Mouse (Mus musculus) lung, adult 10 weeks (tissue): ENCODE measurements around the gene Dhrs13. TPM values are rescaled to one million over a fixed set of nuclear protein-coding genes. Genes with fewer than 3 reads are reported as not detected.

Experiments
- polyA plus RNA-seq: library from polyadenylated mRNA; stranded (reverse); fragments of 350-450 nt; fragmentation: Illumina TruSeq; extraction: RNeasy Lipid Tissue Mini Kit (QIAGEN cat#74804); gene quantifications from one replicate; pipeline ENCODE4 v1.2.3, GENCODE M21; 2014; ENCODE audit warnings: low read depth, low replicate concordance; ENCODE audit not compliant: insufficient read depth

The Dhrs13 gene
- polyA plus RNA-seq = 8.8 TPM

GRCm38 (mm10) chr11:78031947-78032808 is at the start of gene Dhrs13:
Gene Dhrs13, plus strand, starts transcription at chr11:78032280.

GRCm38 (mm10) chr11:77982441-77982905 is 49.6 kb upstream of the Dhrs13 start, which contains the start of gene Phf12:
Gene Phf12, plus strand, starts transcription at chr11:77982754.

GRCm38 (mm10) chr11:78037831-78038752 is 6.0 kb downstream of the Dhrs13 start, which contains the start of gene Flot2:
Gene Flot2, plus strand, starts transcription at chr11:78037931.

GRCm38 (mm10) chr11:78079961-78080921 is 48.2 kb downstream of the Dhrs13 start, which contains the start of gene Eral1:
Gene Eral1, minus strand, starts transcription at chr11:78080383.

Other genes starting within 250 kb of the Dhrs13 start
- gene Gm10277, start 244.5 kb upstream of the Dhrs13 start, polyA plus RNA-seq = not detected
- gene Pipox, start 138.2 kb upstream of the Dhrs13 start, polyA plus RNA-seq = 0.76 TPM
- gene Sez6, start 101.5 kb upstream of the Dhrs13 start, polyA plus RNA-seq = not detected
- 15.7 TPM for gene Phf12, start 49.5 kb upstream of the Dhrs13 start, polyA plus RNA-seq
- 43.6 TPM for gene Flot2, start 5.7 kb downstream of the Dhrs13 start, polyA plus RNA-seq
- 11.6 TPM for gene Eral1, start 48.1 kb downstream of the Dhrs13 start, polyA plus RNA-seq
- 5.8 TPM for gene Fam222b, start 62.4 kb downstream of the Dhrs13 start, polyA plus RNA-seq
- gene Traf4, start 133.3 kb downstream of the Dhrs13 start, polyA plus RNA-seq = 10.4 TPM
- 6.4 TPM for gene Nek8, start 144.4 kb downstream of the Dhrs13 start, polyA plus RNA-seq
- gene Tlcd1, start 144.4 kb downstream of the Dhrs13 start, polyA plus RNA-seq = 10.2 TPM
- 2,050 TPM for gene Rpl23a, start 151.3 kb downstream of the Dhrs13 start, polyA plus RNA-seq
- gene Rab34, start 156.2 kb downstream of the Dhrs13 start, polyA plus RNA-seq = 29.1 TPM
- 6.4 TPM for gene Proca1, start 161.1 kb downstream of the Dhrs13 start, polyA plus RNA-seq
- gene Sdf2, start 213.5 kb downstream of the Dhrs13 start, polyA plus RNA-seq = 85.1 TPM
- gene Supt6, start 213.7 kb downstream of the Dhrs13 start, polyA plus RNA-seq = 17.9 TPM
- 32.5 TPM for gene 2610507B11Rik, start 229.5 kb downstream of the Dhrs13 start, polyA plus RNA-seq